Comparison of ENCODE assay signal across 21 mouse cellular contexts in genomic region chr9:103841199-103841598, GRCm38 (mm10).
"Had no signal": no experiment of that assay in that cellular context is flagged by ENCODE, and none has a peak within 500 bp of the region (broad histone marks: within the 10 kb centered on the region; RNA-seq: fewer than 3 reads in every experiment).

No protein-coding gene starts in this region.

- ATAC-seq: hindbrain, embryonic 16.5 days; hindbrain, postnatal 0 days; inflammation-experienced regulatory T-cells, adult 6 months; intestine, embryonic 15.5 days; intestine, embryonic 16.5 days; intestine, postnatal 0 days had no signal

- DNase-seq: heart, postnatal 14 days; heart, postnatal 36 days; heart, postnatal 4 days; kidney, adult 11 months; kidney, adult 18-20 months; kidney, adult 2 months; kidney, adult 8-10 months; kidney, adult 9 months; kidney, postnatal 10 days; kidney, postnatal 14 days; kidney, postnatal 25 days; kidney, postnatal 36 days; kidney, postnatal 4 days; layer of hippocampus, adult 9-11 months; layer of hippocampus, postnatal 36 days had no signal
